Mouse (Mus musculus) heart, adult 9 months (tissue): ENCODE measurements around the gene Vstm4.

Experiments
- DNase-seq, 2 experiments: peaks; one replicate each; pipeline ENCODE4 v3.0.0; 2022; ENCODE audit warnings: low spot score in 2 of 2

Vstm4 gene

DNA sequence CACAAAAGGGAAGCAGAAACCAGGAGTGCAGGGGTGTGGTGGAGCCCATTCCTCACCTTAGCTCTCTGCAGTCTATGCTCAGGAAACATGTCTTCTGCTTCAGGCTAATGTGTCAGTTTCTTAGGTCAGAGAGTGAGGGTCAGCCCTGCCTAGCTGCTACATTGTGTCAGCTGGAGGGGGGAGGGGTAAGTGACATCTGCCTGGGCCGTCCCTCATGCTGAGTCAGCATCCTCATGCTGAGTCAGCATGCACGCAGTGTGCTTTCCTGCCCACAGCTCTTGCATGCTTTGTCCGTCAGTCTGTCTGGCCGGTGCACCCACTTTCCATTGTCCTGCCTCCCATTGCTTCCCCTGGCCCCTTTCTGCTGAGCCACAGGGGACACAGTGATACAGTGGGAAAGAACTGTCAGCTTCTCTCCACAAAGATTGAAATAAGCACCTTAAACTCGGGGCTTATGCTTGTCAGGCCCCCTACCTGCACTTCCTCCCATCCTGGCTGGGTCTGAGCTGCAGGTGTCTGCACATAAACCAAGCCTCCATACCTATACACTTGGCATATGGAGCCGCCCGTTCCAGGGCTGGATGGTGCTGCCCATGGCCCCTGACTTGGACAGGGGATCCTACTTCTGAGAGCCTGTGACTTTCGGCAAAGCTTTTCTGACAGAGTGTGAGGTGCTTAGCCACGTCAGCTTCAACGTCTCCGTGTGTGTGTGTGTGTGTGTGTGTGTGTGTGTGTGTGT, 3.4 kb downstream of the Vstm4 start:
- no peak for DNase-seq

GRCm38 (mm10) chr14:32861149-32861581, 4.6 kb downstream of the Vstm4 start:
- DNase-seq: peak; percentile 70 to 77

GRCm38 (mm10) chr14:32861656-32862055, 5.1 kb downstream of the Vstm4 start:
- DNase-seq: no peak

DNA sequence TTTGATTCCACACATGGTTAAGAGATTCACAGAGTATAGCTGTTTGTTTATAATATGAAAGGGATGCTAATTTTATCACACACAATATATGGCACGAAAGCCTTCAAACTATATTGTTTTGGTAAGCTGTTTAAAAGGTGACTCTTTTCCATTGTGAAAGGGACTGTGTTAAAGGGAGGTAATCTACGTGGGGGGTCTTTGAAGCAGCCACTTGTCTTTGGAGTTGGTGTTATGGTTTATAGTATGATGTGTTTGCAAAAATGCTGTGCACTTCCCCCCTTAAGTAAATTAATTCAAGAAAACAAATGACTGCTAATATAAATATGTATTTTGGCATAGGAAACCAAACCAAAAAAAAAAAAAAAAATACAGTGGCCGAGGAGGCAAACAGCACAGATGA, 8.8 kb downstream of the Vstm4 start:
- no peak for DNase-seq

- no peak for DNase-seq
Measured at GRCm38 (mm10) chr14:32871963-32872362, 15.4 kb downstream of the Vstm4 start.

GRCm38 (mm10) chr14:32877549-32877948, 21.0 kb downstream of the Vstm4 start:
- DNase-seq: peak in 1 of 2 experiments; percentile 39

DNA sequence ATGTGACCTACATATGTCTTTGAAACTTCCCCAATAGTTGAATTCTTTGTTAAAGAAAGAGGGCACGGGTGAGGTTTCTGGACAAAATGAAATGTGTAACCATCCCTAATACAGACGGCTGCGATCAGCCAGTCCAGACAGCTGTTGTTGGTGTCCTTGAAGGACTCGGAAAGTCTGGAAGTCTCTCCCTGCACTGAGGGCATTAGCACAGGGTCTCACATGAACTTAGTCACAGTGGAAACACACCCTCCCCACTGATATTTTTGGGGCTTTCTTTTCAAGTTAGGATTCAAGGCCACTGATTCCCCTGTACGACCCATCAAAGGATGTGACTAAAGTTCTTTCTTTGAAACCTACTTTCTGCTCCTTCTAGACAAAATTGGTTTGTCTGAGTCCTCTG, 23.8 kb downstream of the Vstm4 start:
- no peak for DNase-seq

DNA sequence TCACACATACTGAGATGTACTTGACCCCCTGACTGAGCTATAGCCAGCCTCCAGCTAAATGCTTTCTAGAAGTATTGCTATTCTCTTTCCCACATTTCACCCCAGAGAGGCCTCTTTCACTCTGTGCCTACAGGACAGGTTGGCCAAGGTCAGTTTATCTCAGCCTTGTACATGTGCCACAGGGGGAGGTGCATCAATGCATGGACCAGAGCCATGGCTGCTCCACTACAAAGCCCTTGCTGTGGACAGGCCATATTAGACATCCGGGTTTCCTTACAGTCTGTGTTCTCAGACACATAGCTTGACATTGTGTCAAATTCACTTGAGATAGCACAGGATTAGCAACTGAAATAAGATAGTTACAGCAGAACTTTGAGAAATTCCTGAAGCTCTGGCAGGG, 25.1 kb downstream of the Vstm4 start:
- DNase-seq: peak; percentile 52 to 72

DNA sequence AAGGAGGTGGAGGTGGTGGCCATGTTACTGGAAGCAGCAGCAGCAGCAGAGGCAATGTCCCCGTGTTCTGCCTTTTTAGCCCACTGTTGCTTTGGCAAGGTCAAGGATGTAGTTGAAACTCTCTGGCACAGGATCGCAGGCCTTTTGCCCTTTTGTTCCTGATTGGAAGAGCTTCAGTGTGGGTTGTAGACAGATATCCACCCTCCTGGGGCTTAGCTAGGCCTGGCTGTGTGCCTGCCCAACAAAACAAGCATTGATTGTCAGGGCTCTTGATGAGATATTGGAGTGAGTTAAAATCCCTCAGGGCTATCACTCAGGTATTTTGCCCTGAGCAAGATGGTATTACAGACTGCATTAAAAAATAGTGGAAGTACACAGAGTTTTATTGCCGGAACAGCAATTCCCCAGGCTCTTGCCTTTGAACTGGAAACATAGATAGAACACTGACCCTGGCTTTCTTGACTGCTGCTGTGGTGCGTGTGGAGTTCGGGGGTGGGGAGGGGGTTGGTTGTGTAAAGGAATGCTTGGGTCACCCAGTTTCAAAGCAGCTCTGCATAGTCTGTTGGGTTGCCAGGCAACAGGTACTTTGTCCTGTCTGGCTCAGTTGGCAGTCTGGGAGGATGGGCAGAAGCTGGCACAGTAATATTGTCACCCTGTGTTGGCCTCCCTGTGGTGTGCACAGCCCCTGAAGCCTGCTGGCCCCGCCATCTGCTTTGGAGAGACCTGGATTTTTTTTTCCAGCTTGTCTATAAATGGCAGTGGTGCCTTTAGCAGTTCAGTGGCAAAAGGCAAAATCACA, 32.5 kb downstream of the Vstm4 start:
- DNase-seq: peak; percentile 51 to 68

DNA sequence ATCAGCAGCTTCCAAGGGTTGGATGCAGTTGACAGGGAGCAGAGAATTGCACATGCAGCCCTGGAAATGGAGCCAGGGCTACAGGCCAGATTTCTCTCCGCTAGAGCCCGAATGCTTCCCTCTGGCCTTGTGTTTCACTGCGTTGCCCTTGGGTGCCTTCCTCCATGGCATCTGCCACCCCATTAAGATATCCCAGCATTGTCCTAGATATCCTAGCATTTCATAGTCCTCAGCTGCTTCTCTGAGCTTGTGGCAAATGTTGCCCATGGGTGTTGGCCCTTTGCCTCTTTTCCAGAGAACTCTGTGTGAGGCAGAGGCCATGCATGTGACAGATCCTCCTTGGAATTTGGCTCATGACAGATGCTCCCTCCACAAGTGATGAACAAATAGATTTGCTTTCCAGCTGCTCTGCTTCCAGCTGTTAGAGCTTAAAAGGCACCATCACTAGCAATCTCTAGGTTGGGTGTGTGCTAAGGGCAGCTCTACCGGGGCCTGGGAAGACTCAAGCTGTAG, 37.8 kb downstream of the Vstm4 start:
- DNase-seq: peak; percentile 64 to 78

- no peak for DNase-seq
Measured at GRCm38 (mm10) chr14:32894878-32895277, 38.3 kb downstream of the Vstm4 start.

- peak; percentile 74 to 86 for DNase-seq
Measured at GRCm38 (mm10) chr14:32896896-32897295, 40.3 kb downstream of the Vstm4 start.

- DNase-seq: no peak
Measured at GRCm38 (mm10) chr14:32903203-32903602, 46.6 kb downstream of the Vstm4 start.

GRCm38 (mm10) chr14:32906545-32906944, 50.0 kb downstream of the Vstm4 start:
- DNase-seq: no peak

- DNase-seq: no peak
Measured at GRCm38 (mm10) chr14:32909112-32909511, 52.6 kb downstream of the Vstm4 start.

DNA sequence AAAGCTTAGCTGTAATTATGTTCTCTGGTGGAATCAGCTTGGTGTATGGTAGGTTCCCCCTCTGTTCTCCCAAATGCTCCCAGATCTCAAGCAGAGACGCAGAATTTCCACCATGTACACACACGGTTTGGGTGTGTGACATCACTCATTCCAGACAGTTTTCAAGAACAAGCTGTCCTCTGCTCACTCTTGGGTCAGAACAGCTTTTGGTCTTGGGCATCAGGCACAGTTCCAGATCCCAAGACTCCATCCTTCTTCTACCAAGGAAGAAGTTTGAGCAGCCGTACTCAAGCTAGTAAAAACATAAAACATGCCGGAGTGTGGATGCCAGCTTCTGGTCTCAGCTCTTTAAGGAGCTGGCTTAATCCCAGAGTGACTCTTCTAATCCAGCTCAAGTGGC, 54.6 kb downstream of the Vstm4 start:
- DNase-seq: no peak

- DNase-seq: no peak
Measured at GRCm38 (mm10) chr14:32915360-32915759, 58.8 kb downstream of the Vstm4 start.

DNA sequence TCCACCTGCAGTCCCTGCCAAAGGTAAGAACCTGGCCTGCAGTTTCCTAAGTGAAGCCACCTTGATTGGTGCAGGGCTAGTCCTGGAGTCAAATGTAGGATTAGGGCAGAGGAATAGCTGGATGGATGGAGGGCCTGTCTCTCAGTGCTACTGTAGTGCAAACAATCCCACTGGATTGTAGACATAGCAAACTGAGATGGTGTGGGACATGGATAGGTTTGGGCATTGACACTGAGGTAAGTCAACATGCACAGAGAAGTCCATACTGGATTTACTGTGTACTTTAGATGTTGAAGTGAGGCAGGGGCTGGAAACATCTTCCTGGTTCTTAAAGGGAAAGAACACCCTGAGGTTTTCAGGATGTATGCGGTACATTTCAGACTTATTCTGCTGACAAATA, 61.4 kb downstream of the Vstm4 start:
- DNase-seq: no peak

- DNase-seq: no peak
Measured at GRCm38 (mm10) chr14:32923871-32924270, 67.3 kb downstream of the Vstm4 start.

DNA sequence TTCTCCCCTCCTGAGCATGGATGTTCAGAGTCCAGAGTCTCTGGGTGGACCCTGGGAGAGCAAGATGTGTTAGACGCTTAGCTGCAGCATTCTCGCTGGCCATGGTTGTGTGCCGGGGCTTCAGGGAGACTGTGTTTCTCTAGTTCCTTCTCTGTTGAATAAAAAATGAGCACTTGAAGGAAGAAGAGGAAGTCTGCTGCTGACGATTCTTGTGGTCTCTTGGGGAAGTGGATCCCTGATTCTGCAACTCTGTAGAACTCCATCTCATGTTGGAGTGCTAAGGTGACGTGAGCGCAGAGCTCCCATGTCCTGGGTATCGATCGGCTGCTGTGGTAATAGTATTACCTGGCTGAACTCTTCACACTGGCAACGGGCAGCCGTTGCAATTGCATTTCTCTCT, 75.2 kb downstream of the Vstm4 start:
- peak; percentile 18 to 39 for DNase-seq

GRCm38 (mm10) chr14:32932220-32932619, 75.7 kb downstream of the Vstm4 start:
- no peak for DNase-seq

DNA sequence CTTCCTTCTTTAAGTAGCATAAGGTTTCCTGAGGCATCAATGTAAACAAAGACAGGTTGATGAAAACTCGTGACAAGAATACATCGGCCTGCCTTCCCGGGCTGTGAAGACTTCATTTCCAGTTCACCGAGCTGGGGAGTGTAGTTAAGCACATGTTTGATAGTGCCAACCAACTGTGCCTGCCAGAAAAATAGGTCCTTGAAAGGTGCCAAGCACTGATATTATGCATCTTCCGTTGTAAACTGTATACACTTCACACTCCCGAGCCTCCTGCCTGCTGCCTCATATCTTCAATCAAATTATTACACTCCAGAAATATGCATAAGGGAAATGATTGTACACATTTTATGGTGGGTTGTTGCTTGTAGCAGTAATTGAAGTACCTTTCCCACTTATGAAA, 77.5 kb downstream of the Vstm4 start:
- no peak for DNase-seq

- no peak for DNase-seq
Measured at GRCm38 (mm10) chr14:32939217-32939616, 82.7 kb downstream of the Vstm4 start.
